Mouse (Mus musculus): ENCODE measurements at regions not wholly inside any gene's neighbourhood (a gene's known extent, or its start where the extent isn't known, plus 50 kb on each side); places are given as distances from the start of the nearest gene placed in this dataset.

GRCm38 (mm10) chr2:45277602-45278001, 160.4 kb upstream of the Zeb2 start:
- no peak overlapping the region for H3K27ac ChIP-seq
- H3K4me2 ChIP-seq (replicated peaks), result no peak overlapping the region
- H3K4me1 ChIP-seq, result no peaks in the 10 kb centered on the region
- WGBS, result 98% methylated on average over 2 of the region's 2 CpGs
- H3K36me3 ChIP-seq, result no peaks in the 10 kb centered on the region
- no peaks in the 10 kb centered on the region for H3K27me3 ChIP-seq (replicated peaks)
- H3K9me3 ChIP-seq, result no peaks in the 10 kb centered on the region
- H3K4me3 ChIP-seq, result no peak overlapping the region
- no peak overlapping the region for H3K9ac ChIP-seq
- ATAC-seq (ENCODE audit: low FRiP score, low read depth), result no peak

DNA sequence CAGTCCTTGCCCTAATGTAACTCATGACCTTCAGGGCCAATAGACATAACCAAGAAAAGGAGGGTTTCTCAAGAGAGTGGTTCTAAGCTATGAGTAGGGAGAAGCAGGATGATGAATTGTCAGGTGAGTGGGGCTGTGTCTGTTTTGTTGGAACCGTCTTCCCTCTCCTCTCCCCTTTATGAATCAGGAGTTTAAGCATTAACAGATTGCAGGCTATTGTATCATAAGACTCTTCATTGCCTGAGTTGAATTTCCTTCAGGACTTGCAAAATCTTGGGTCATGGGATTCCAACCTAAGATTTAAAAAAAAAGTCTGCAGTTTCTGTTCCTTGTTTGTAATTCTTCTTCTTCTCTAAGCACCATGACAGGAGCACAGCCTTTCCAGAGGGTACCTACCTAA, 159.5 kb upstream of the Zeb2 start:
- Histone ChIP-seq H3K27ac (no peak overlapping the region), H3K4me3 (no peak overlapping the region), H3K4me1 (no peaks in the 10 kb centered on the region), H3K9me3 (no peaks in the 10 kb centered on the region), H3K27me3 (replicated peaks) (no peaks in the 10 kb centered on the region), H3K4me2 (replicated peaks) (no peak overlapping the region), H3K36me3 (no peaks in the 10 kb centered on the region), H3K9ac (no peak overlapping the region)
- ATAC-seq (ENCODE audit: low FRiP score, low read depth), result no peak
- WGBS, result 92% methylated on average over 1 of the region's 1 CpGs

DNA sequence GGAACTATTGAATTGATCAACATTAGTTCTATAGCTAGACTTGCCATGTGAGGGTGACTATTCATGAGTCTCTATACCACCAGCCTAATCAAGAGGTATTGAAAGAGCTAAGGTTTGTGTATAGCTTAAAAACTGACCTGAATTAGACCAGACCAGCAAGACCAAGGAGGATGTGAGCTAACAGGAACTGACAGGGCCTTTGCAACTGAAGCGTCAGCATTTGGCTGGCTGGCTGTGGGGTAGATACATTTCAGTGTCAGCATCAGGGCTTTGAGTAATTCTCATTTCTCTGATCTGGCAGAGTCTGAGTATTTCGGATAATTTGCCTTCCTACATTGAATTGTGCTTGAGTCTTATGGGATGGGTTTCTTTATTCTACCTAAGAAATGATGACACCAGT, 152.8 kb upstream of the Zeb2 start:
- no peak for ATAC-seq (ENCODE audit: low FRiP score, low read depth)
- Histone ChIP-seq H3K4me2 (replicated peaks) (no peak overlapping the region), H3K9ac (no peak overlapping the region), H3K27ac (no peak overlapping the region), H3K36me3 (no peaks in the 10 kb centered on the region), H3K9me3 (no peaks in the 10 kb centered on the region), H3K4me1 (no peaks in the 10 kb centered on the region), H3K4me3 (no peak overlapping the region), H3K27me3 (replicated peaks) (no peaks in the 10 kb centered on the region)
- WGBS, result 91% methylated on average over 2 of the region's 2 CpGs

DNA sequence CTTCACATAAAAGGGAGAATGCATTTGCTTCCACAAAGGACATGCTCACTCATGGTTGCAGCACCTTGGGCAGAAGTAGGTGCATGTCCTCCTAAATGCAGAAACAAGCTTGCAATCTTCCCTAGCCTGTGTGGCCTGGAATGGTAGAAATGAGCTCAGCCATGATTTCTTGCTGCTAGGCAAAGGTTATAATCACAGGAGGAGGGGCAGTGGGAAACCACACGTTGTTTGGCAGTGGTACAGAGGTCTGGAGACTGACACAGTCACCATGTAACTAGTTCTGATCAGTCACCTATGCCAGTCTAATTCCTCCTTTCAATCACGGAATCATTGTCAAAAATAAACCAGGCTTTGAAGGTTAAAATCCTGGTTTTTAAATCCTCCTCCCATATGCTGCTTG, 148.6 kb upstream of the Zeb2 start:
- Histone ChIP-seq H3K9ac (no peak overlapping the region), H3K4me3 (no peak overlapping the region), H3K4me1 (no peaks in the 10 kb centered on the region), H3K9me3 (no peaks in the 10 kb centered on the region), H3K4me2 (replicated peaks) (no peak overlapping the region), H3K27ac (no peak overlapping the region), H3K27me3 (replicated peaks) (no peaks in the 10 kb centered on the region), H3K36me3 (no peaks in the 10 kb centered on the region)
- ATAC-seq (ENCODE audit: low FRiP score, low read depth), result no peak
- WGBS, result 53% methylated on average over 2 of the region's 2 CpGs

GRCm38 (mm10) chr2:45261949-45262348, 144.8 kb upstream of the Zeb2 start:
- Histone ChIP-seq H3K9ac (no peak overlapping the region), H3K4me1 (no peaks in the 10 kb centered on the region), H3K27ac (no peak overlapping the region), H3K36me3 (no peaks in the 10 kb centered on the region), H3K4me3 (no peak overlapping the region), H3K4me2 (replicated peaks) (no peak overlapping the region), H3K9me3 (no peaks in the 10 kb centered on the region), H3K27me3 (replicated peaks) (no peaks in the 10 kb centered on the region)
- ATAC-seq (ENCODE audit: low FRiP score, low read depth), result no peak
- WGBS, result 84% methylated on average over 3 of the region's 3 CpGs

DNA sequence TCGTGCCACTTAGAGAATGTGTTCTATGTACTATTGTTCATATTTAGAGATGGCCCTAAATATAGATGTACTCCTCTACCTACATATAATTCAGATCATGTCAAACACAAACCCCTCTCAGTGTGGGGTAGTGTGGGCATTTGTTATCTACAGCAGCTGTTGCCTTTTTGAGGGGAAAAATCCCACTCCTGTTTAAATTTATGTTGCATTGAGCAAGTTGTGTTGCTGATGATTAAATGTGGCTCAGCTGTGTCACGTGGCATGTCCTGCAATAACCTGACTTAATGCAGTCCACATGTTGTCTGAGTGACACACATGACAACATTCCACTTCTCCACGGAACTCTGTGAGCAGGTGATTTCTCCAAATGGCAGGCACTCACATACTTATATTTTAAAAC, 141.7 kb upstream of the Zeb2 start:
- Histone ChIP-seq H3K9me3 (no peaks in the 10 kb centered on the region), H3K27me3 (replicated peaks) (no peaks in the 10 kb centered on the region), H3K4me3 (no peak overlapping the region), H3K36me3 (no peaks in the 10 kb centered on the region), H3K9ac (no peak overlapping the region), H3K4me2 (replicated peaks) (no peak overlapping the region), H3K4me1 (no peaks in the 10 kb centered on the region), H3K27ac (no peak overlapping the region)
- WGBS, result 70% methylated on average over 3 of the region's 3 CpGs
- ATAC-seq (ENCODE audit: low FRiP score, low read depth), result no peak

DNA sequence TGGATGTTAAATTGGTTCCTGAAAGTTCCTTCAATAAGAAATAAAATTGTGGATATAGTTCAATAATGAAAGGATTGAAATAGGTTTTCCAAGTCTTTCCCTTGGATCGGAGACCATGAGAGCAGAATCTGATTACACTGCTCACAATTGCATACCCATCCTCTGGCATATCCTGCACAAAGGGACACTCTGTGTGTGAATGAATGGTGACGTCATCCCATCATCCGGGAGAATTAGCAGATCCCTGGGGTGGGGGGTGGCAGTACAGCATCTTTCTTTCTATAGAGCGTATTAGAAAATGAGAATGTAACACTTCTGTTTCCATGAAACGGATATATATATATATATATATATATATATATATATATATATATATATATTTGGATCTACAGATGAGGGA, 139.2 kb upstream of the Zeb2 start:
- no peak overlapping the region for H3K9ac ChIP-seq
- WGBS, result 70% methylated on average over 5 of the region's 5 CpGs
- H3K36me3 ChIP-seq, result no peaks in the 10 kb centered on the region
- no peak overlapping the region for H3K4me3 ChIP-seq
- H3K4me1 ChIP-seq, result no peaks in the 10 kb centered on the region
- no peak overlapping the region for H3K4me2 ChIP-seq (replicated peaks)
- H3K27ac ChIP-seq, result no peak overlapping the region
- no peaks in the 10 kb centered on the region for H3K9me3 ChIP-seq
- no peak for ATAC-seq (ENCODE audit: low FRiP score, low read depth)
- no peaks in the 10 kb centered on the region for H3K27me3 ChIP-seq (replicated peaks)

- H3K9ac ChIP-seq, result no peak overlapping the region
- WGBS, result 58% methylated on average over 4 of the region's 4 CpGs
- H3K4me1 ChIP-seq, result no peaks in the 10 kb centered on the region
- H3K9me3 ChIP-seq, result no peaks in the 10 kb centered on the region
- no peaks in the 10 kb centered on the region for H3K27me3 ChIP-seq (replicated peaks)
- H3K4me2 ChIP-seq (replicated peaks), result no peak overlapping the region
- no peak overlapping the region for H3K27ac ChIP-seq
- H3K36me3 ChIP-seq, result no peaks in the 10 kb centered on the region
- no peak overlapping the region for H3K4me3 ChIP-seq
- no peak for ATAC-seq (ENCODE audit: low FRiP score, low read depth)
Measured at GRCm38 (mm10) chr2:45253936-45254335, 136.7 kb upstream of the Zeb2 start.

DNA sequence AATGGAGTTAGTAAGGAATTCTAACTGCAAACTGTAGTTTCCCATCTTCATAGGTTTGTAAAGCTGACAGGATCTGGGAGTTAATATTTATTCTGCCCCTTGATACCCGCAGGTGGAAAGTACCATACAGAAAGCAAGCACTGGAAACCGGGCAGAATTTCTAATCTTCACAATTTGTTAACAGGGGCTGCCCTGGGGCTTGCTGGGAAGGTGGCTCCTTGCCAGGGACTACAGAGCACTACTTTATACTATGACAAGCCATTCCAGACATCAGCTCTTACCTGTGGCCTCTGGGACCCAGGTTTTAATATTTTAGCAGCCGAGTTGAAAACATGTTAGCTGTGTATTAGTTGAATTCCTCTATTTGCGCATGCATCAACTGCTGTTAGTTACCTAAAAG, 135.1 kb upstream of the Zeb2 start:
- Histone ChIP-seq H3K9ac (no peak overlapping the region), H3K4me1 (no peaks in the 10 kb centered on the region), H3K4me2 (replicated peaks) (no peak overlapping the region), H3K4me3 (no peak overlapping the region), H3K27me3 (replicated peaks) (no peaks in the 10 kb centered on the region), H3K27ac (no peak overlapping the region), H3K36me3 (no peaks in the 10 kb centered on the region), H3K9me3 (no peaks in the 10 kb centered on the region)
- ATAC-seq (ENCODE audit: low FRiP score, low read depth), result no peak
- WGBS, result 81% methylated on average over 4 of the region's 4 CpGs

DNA sequence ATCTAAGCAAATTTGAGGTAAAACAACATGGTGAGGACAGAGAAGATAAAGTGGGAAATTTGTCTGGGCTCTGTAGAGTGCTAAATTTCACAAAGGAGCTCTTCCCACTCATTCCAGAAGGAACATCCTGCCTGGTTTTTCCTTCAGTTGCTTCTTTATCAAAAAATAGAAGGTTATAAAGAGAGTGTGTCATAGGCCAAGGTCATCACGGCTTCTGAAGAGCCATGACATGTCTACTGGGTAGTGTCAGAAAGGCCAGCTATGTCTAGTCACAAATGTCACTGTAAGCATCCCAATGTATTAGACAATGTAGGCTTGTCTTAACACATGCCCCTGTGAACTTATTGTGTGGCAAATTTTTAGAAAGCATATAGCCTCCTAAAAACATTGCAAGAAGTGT, 132.5 kb upstream of the Zeb2 start:
- WGBS, result 77% methylated on average over 1 of the region's 1 CpGs
- Histone ChIP-seq H3K27me3 (replicated peaks) (no peaks in the 10 kb centered on the region), H3K9me3 (no peaks in the 10 kb centered on the region), H3K4me2 (replicated peaks) (no peak overlapping the region), H3K4me1 (no peaks in the 10 kb centered on the region), H3K36me3 (no peaks in the 10 kb centered on the region), H3K4me3 (no peak overlapping the region), H3K9ac (no peak overlapping the region), H3K27ac (no peak overlapping the region)
- no peak for ATAC-seq (ENCODE audit: low FRiP score, low read depth)

- Histone ChIP-seq H3K27me3 (replicated peaks) (no peaks in the 10 kb centered on the region), H3K4me3 (no peak overlapping the region), H3K4me2 (replicated peaks) (no peak overlapping the region), H3K9ac (no peak overlapping the region), H3K4me1 (no peaks in the 10 kb centered on the region), H3K27ac (no peak overlapping the region), H3K9me3 (no peaks in the 10 kb centered on the region), H3K36me3 (no peaks in the 10 kb centered on the region)
- WGBS, result 91% methylated on average over 10 of the region's 10 CpGs
- no peak for ATAC-seq (ENCODE audit: low FRiP score, low read depth)
Measured at GRCm38 (mm10) chr2:45246061-45246945, 129.1 kb upstream of the Zeb2 start.

DNA sequence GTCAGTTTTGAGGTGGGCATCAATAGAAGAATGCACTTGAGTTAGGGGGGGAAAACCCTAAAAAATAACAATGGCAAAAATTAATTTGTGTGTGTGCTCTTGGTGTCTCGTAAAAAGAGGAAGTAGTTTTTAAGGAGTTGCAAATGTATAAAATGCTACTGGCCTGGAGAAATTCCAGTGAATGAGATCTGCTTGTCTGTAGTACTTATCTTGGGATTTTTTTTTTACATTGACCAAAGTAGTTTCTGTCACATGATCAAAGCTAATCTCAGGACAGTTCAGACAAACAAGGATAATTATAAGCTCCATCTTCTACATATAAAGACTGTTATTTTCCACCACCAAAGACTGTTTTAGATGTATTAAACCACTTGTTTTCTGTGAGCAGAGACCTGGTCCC, 128.3 kb upstream of the Zeb2 start:
- ATAC-seq (ENCODE audit: low FRiP score, low read depth), result no peak
- Histone ChIP-seq H3K4me2 (replicated peaks) (no peak overlapping the region), H3K27me3 (replicated peaks) (no peaks in the 10 kb centered on the region), H3K9ac (no peak overlapping the region), H3K27ac (no peak overlapping the region), H3K9me3 (no peaks in the 10 kb centered on the region), H3K4me3 (no peak overlapping the region), H3K4me1 (no peaks in the 10 kb centered on the region), H3K36me3 (no peaks in the 10 kb centered on the region)
- 82% methylated on average over 1 of the region's 1 CpGs for WGBS

DNA sequence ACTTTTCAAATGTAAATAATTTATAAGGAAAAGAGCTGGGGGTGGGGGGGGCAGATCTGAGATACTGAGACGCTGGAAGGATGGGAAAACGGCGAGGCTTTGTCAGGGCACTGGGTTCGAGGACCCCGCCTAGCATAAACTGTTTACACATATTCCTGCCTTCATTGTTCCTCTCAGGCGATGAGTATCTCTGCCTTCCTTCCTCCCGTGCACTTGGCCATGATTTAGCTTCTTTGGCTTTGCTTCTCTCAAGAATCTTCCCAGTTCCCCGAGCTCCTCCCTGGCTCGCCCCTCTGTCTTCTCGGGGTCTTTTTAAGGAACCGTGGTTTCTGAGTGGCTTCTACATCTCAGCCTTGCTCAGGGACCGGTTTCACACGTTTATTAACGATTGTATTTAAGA, 127.3 kb upstream of the Zeb2 start:
- 91% methylated on average over 14 of the region's 14 CpGs for WGBS
- no peak overlapping the region for H3K4me2 ChIP-seq (replicated peaks)
- H3K27me3 ChIP-seq (replicated peaks), result no peaks in the 10 kb centered on the region
- no peaks in the 10 kb centered on the region for H3K4me1 ChIP-seq
- no peak overlapping the region for H3K4me3 ChIP-seq
- no peaks in the 10 kb centered on the region for H3K36me3 ChIP-seq
- no peak overlapping the region for H3K27ac ChIP-seq
- no peak overlapping the region for H3K9ac ChIP-seq
- H3K9me3 ChIP-seq, result no peaks in the 10 kb centered on the region
- ATAC-seq (ENCODE audit: low FRiP score, low read depth), result no peak

Measured in neural tube, embryonic 12.5 days (tissue).